Mouse (Mus musculus): ENCODE results near the gene Rab3a. TPM values are rescaled to one million over a fixed set of nuclear protein-coding genes. Genes with fewer than 3 reads are reported as not detected.

The Rab3a gene
- polyA plus RNA-seq, 1 experiment: 21.3 TPM

DNA sequence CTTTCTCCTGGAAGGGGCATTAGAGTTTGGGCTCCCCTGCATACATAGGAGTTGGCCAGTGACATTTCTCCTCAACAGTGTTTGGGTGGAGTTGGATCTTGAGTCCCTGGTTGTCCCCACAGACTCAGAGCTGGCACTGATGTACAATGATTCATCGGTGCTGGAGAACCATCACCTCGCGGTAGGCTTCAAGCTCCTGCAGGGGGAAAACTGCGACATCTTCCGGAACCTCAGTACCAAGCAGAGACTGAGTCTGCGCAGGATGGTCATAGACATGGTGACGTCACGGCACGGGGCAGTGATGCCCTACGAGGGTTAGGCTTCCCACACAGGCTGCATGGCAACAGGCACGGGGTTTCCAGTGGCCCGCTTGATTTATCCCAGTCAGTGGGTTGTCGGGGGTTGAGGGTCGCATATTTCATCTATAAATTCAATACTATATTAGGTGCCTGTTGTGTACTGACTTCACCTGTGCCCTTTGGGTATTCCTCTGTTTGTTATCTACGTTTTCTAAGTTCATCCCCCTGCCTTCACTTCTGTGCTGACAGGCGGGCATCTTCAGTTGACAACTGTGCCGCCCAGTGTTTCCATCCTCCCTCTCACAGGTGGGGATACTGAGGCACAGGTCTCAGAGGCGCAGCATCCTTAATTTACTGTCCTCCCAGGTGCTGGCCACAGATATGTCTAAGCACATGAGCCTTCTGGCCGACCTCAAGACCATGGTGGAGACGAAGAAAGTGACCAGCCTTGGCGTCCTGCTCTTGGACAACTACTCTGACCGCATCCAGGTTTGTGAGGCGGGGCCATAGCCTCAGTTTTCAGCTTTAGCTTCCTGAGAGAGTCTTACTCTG is 6.0 kb upstream of the Rab3a start:
- H3K4me3 ChIP-seq (ENCODE audit: insufficient read depth, low read depth, low read length): no peak overlapping the region
- H3K4me1 ChIP-seq (ENCODE audit: control insufficient read depth, insufficient read depth, insufficient read length, low read length): peaks cover 7% of the 10 kb centered on the region; the same call in 1 of the 2 replicates
- H3K27ac ChIP-seq (replicated peaks; ENCODE audit: low read depth, low read length): no peak overlapping the region

DNA sequence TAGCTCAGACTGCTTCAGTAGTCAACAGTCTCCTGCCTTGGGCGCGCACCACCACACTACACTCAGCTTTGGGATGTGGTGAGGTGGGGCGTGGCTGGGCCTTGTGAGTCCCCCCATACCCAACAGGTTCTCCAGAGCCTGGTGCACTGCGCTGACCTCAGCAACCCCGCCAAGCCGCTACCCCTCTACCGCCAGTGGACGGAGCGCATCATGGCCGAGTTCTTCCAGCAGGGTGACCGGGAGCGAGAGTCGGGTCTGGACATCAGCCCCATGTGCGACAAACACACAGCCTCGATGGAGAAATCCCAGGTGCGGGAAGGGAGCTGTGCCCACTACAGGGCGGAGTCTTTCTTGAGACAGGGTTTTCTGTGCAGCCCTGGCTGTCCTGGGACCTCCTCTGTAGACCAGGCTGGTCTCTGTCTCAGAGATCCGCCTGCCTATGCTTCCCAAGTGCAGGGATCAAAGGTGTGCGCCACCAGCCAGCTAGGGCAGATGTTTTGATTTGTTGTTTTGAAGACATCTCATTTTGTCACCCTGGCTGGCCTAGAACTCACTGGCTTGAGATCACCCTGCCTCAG is 5.3 kb upstream of the Rab3a start:
- Histone ChIP-seq H3K27ac (replicated peaks; ENCODE audit: low read depth, low read length) (no peak overlapping the region), H3K4me3 (ENCODE audit: insufficient read depth, low read depth, low read length) (no peak overlapping the region), H3K4me1 (ENCODE audit: control insufficient read depth, insufficient read depth, insufficient read length, low read length) (peaks cover 6% of the 10 kb centered on the region; the same call in 1 of the 2 replicates)

DNA sequence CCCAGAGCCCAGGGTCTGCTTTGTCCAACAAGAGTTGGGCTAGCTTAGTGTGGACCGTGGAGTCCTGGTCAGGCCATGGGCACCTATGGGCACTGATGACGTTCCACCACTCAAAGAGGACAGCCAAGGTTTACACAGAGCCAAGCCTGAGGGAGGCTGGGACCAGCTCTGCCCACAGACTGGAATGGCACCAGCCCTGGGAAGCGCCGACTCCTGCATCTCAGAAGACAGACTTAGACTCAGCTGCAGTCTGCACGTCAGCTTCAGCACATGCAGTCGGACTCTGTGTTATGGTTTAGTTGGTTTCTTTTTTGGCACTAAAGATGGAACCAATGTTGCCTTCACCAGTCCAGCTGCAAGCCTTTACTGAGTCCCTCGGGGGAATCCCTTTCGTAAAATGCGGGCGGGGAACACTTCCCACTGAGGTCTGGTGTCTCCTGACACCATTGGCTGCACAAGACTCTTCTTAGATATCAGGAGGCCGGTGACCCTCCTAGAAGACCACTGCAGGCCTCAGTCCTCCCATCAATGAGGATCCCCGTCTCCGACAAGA is 4.3 kb upstream of the Rab3a start:
- Histone ChIP-seq H3K4me3 (ENCODE audit: insufficient read depth, low read depth, low read length) (no peak overlapping the region), H3K4me1 (ENCODE audit: control insufficient read depth, insufficient read depth, insufficient read length, low read length) (peaks cover 8% of the 10 kb centered on the region), H3K27ac (replicated peaks; ENCODE audit: low read depth, low read length) (no peak overlapping the region)

DNA sequence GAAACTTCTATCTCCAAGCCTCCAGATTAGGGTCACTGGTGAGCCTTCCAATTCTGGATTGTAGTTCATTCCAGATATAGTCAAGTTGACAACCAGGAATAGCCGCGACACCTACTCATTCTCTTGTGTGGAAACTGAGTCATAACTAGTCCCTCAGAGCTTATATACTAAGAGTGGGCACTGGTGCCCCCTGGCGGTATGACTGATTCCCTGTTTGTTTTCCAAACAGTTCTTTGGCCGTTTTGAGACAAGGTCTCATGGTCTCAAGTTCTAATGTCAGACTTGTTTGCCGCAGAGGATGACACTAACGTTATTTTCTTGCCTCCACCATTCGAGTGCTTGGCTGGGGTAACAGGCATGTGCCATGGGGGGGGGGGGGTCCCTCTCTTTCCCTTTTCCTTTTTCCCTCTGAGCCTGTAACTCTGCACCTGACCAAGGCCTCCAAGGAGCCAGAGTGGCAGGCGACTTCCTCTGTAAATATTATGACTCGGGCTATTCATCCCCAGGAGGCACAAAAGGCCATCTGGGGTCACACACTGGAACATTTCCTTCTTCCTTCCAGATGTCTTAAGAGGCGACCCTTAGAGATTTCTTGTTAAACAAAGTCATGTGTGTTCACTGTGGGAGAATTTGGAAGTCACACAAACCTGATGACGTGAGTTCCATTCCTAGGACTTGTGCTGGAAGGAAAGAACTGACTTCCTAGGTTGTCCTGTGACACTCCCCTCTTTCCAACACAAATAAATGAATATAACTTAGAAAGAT is 2.3 kb upstream of the Rab3a start:
- Histone ChIP-seq H3K27ac (replicated peaks; ENCODE audit: low read depth, low read length) (peak overlapping the region; percentile 98), H3K4me3 (ENCODE audit: insufficient read depth, low read depth, low read length) (no peak overlapping the region; the same call in 1 of the 2 replicates), H3K4me1 (ENCODE audit: control insufficient read depth, insufficient read depth, insufficient read length, low read length) (peaks cover 9% of the 10 kb centered on the region)

DNA sequence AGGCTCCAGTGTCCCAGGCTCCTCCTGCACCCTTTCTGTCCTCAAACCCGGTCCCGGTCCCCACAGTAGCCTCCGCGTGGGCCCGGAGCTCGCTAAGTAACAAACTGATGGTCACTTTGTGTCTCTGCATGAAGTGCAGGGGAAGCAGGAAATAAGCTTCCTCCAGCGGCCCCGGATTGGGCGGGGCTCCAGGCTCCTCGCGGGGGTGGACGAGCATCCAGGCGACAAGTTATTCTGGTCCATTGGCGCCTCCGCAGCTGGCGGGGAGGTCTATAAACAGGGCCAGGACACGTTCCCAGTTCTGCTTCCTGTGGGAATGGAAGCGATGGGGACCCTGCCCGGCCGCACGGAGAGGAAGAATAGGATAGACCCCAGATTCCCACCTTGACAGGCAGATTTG is 1.3 kb upstream of the Rab3a start:
- Histone ChIP-seq H3K27ac (replicated peaks; ENCODE audit: low read depth, low read length) (peak overlapping the region; percentile 98), H3K4me1 (ENCODE audit: control insufficient read depth, insufficient read depth, insufficient read length, low read length) (peaks cover 9% of the 10 kb centered on the region)

DNA sequence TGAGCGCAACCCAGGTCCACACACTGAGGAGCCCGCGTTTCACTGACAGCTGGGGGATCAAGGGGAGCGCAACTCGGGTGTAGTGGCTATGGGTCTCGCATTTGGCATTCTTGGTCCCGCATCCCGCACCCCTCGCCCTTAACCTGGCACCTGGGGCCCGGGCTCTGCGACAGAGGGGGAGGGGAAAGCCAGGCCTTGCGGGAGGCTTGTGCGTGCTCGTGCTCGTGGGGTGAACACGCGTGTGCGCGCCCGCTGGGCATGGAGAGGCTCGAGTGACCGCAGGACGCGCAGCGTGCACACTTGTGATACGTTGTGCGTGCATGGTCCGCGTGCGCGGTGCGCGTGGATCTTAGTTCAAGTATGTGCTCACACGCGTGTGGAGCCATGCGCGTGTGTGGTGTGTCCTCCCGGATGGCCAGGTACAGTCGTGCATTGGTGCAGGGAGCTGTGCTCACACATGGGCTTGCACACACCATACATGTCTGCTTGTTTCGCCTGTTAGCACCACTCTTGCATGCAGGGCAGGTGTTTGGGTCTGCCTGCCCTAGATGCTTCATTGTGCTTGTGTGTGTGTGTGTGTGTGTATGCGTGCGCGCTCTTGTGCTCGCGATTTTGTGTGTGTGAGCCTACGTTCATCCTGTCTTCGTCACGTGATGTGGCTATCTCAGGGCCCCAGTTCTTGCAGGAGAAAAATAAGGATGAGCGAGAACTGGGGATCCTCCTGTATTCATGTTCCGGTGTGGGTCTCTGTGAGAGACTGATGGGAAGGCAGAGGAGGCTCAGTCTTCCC is 587 bp downstream of the Rab3a start:
- Histone ChIP-seq H3K27ac (replicated peaks; ENCODE audit: low read depth, low read length) (peak overlapping the region; percentile 25; the same call in 1 of the 2 replicates), H3K4me3 (ENCODE audit: insufficient read depth, low read depth, low read length) (peak overlapping the region; percentile 69), H3K4me1 (ENCODE audit: control insufficient read depth, insufficient read depth, insufficient read length, low read length) (peaks cover 13% of the 10 kb centered on the region)

More for the DNA sequence above, 1.3 kb upstream of the Rab3a start:
- H3K4me3 ChIP-seq (ENCODE audit: insufficient read depth, low read depth, low read length): peak overlapping the region; percentile 54

DNA sequence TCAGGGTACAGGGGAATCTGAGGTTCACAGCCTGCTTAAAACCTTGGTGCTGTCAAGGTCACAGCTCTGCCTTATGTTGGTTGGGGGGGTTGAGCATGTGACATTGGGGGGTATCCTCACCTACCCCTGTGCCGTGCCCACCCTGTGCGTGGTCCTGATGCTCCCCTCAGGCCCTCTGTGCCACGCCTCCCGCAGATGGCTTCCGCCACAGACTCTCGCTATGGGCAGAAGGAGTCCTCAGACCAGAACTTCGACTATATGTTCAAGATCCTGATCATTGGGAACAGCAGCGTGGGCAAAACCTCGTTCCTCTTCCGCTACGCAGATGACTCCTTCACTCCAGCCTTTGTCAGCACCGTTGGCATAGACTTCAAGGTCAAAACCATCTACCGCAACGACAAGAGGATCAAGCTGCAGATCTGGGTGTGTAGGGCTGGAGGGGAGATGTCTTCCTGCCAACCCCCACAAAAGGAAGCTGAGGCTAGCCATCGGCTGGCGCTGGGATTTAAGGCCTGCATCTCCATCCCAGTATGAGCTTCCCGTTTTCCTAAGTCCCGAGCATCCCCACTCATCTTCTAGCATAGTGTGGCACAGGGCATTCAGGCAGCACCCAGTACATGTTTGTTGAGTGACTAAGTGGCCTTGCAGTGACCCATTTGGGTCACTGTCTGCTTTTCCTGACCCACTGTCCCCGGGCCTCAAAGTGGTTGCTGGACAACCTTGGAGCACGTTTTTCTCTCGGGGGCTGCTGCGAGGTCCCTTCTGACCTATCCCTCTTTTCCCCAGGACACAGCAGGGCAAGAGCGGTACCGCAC is 1.4 kb downstream of the Rab3a start:
- H3K4me3 ChIP-seq (ENCODE audit: insufficient read depth, low read depth, low read length): peak overlapping the region; percentile 69; the same call in 1 of the 2 replicates

DNA sequence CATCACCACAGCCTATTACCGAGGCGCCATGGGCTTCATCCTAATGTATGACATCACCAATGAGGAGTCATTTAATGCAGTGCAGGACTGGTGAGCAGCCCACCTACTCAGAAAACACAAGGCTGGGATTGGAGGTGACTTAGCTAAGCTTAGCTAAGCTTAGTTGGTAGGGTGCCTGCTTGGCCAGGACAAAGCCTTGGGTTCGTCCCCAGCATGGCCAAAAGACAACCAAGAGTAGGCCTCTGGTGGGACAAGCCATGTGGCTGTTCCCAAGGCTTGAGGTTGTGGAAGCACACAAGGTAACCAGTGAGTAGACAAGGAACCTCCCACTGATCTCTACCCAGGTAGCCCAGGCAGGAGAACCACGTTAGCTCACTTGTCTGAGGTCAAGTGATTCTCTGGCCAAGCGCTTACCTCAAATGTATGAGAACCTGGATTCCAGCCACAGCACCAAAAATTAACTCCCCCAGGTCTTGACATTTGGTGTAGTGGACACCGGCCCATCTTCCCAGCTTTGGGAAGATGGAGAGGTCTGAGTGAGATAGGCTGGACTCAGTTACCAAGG is 2.1 kb downstream of the Rab3a start:
- H3K4me1 ChIP-seq (ENCODE audit: control insufficient read depth, insufficient read depth, insufficient read length, low read length): peaks cover 16% of the 10 kb centered on the region
- no peak overlapping the region for H3K27ac ChIP-seq (replicated peaks; ENCODE audit: low read depth, low read length)
- H3K4me3 ChIP-seq (ENCODE audit: insufficient read depth, low read depth, low read length): no peak overlapping the region

More for the DNA sequence above, 1.4 kb downstream of the Rab3a start:
- no peak overlapping the region for H3K27ac ChIP-seq (replicated peaks; ENCODE audit: low read depth, low read length)
- peaks cover 14% of the 10 kb centered on the region for H3K4me1 ChIP-seq (ENCODE audit: control insufficient read depth, insufficient read depth, insufficient read length, low read length)

DNA sequence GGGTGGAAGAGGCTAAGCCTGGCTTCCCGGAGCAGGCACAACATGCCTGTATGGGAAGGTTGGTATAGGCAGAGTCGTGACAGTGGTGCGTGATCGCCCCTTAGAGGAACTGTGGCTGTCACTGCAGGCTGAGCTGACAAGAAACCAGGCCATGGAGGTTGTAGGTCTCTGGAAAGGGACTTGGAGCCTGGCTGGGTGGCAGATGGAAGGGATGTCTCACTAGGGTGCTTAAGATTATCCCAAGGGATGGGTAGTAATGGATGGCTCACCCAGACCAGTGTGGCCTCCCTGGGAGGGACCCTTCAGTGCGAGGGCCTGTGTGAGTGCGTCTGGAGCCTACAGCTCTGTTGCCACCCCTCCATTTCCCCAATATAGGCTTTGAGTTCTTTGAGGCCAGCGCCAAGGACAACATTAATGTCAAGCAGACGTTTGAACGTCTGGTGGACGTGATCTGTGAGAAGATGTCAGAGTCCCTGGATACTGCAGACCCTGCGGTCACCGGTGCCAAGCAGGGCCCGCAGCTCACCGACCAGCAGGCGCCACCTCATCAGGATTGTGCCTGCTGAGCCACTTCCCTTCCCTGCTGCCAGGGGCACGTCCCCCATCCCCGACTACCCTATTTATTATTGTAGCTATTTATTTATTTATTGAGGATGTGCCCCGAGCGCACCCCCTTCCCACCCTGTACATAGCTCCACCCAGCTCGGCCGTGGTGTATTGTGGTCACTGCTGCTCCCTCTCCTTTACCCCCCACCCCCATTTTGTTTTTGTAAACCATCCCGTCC is 3.2 kb downstream of the Rab3a start:
- Histone ChIP-seq H3K4me3 (ENCODE audit: insufficient read depth, low read depth, low read length) (no peak overlapping the region), H3K4me1 (ENCODE audit: control insufficient read depth, insufficient read depth, insufficient read length, low read length) (peaks cover 16% of the 10 kb centered on the region), H3K27ac (replicated peaks; ENCODE audit: low read depth, low read length) (no peak overlapping the region)

DNA sequence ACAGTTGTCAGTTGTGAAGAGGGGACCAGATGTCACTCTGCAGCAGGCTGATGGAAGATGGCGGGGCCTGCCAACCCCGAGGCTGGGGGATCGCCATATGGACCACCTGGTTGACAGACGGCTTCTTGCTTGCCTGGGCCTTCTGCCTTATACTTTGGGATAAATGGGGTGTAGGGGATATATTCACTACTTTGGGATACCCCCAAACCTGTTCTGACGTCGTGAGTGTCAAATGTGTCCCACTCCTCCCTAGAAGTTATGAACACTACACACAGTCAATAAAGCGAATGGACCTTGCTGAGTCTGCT is 3.8 kb downstream of the Rab3a start:
- Histone ChIP-seq H3K27ac (replicated peaks; ENCODE audit: low read depth, low read length) (no peak overlapping the region), H3K4me1 (ENCODE audit: control insufficient read depth, insufficient read depth, insufficient read length, low read length) (peaks cover 14% of the 10 kb centered on the region), H3K4me3 (ENCODE audit: insufficient read depth, low read depth, low read length) (no peak overlapping the region)

DNA sequence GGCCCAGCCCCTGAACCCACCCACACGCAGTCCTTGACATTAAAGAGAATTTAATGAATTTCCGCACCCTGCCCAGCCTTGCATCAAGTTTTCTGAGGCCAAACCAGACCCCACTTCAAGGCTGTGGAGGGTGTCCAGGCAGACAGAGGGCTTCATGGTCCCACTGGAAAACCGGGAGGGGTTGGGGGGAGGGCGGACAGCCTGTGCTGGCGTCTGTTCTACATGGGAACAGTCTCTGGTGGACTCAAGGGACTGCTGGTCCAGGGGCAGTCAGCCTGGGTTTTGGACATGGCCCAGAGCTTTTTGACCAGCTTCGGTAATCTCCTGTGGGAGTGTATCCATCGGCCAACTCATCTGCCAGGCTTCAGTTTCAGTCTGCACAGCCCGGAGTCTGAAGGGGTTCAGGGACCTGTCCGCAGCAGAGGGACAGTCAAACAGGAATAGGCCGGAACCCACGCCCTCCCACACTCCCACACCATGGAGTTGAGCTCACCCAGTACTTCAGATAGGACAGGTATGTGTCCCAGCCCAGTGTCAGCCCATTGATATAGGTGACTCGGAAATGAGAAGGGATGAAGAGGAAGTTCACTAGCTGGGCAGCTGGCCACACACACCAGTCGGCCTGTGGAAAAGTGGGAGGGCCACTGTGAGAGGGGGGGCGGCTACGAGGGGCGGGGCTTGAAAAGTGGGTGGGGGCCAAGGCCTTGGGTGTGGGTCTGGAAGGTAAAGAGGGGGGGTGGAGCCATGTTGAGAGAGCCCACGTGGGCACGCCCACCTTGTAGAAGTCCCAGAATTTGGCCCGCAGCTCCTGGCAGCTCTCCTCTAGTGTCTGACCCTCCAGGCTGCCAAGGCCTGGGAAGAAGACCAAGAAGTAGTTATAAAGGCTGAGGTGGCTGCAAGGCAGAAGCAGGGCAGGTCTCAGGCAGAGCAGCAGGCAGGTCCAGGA is 4.4 kb downstream of the Rab3a start:
- H3K27ac ChIP-seq (replicated peaks; ENCODE audit: low read depth, low read length): peak overlapping the region; percentile 37; the same call in 1 of the 2 replicates
- H3K4me1 ChIP-seq (ENCODE audit: control insufficient read depth, insufficient read depth, insufficient read length, low read length): peaks cover 9% of the 10 kb centered on the region
- peak overlapping the region; percentile 70 for H3K4me3 ChIP-seq (ENCODE audit: insufficient read depth, low read depth, low read length)

DNA sequence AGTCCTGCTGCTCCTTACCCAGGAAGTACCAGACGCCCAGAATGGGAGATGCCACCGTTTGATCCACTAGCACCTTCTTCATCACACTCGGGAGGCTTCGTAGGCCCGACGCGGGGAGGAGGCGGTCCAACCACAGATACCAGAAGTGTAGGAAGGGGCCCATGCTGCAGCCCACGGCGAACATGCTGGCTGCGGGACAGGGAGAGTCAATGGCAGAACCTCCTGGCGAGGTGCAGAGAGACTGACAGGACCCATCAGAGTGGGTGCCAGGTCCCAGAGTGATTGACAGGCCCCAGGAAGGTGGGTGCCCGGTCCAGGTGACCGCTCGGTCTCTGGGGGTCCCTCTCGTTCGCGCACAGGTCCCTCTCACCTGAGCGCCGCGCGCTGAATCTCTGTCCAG is 5.9 kb downstream of the Rab3a start:
- H3K4me3 ChIP-seq (ENCODE audit: insufficient read depth, low read depth, low read length): peak overlapping the region; percentile 70
- peaks cover 6% of the 10 kb centered on the region for H3K4me1 ChIP-seq (ENCODE audit: control insufficient read depth, insufficient read depth, insufficient read length, low read length)
- H3K27ac ChIP-seq (replicated peaks; ENCODE audit: low read depth, low read length): peak overlapping the region; percentile 33
